Mouse (Mus musculus) intestine, embryonic 14.5 days (tissue): ENCODE data around the gene Vtcn1. TPM values are rescaled to one million over a fixed set of nuclear protein-coding genes. Genes with fewer than 3 reads are reported as not detected.
A peak's percentile ranks its signal among the peaks of the same experiment; 100 is the strongest.

ENCODE experiments used
- ATAC-seq: fragments of 200-750 bp; cut with Nextera tagmentation; replicated peaks from 2 replicates; pipeline ENCODE4 v1.8.0; 2017; ENCODE audit warnings: low read depth, moderate number of reproducible peaks, moderate TSS enrichment, moderate library complexity; ENCODE audit not compliant: low FRiP score, low TSS enrichment
- DNase-seq: peaks from one replicate; pipeline ENCODE4 v3.0.0-alpha.2; 2018; ENCODE audit warnings: low spot score
- H3K27ac ChIP-seq: fragments of 300-500 bp; sonication (generic); 2 replicates; pipeline ENCODE4 v1.5.1; 2014; ENCODE audit warnings: low read depth, mild to moderate bottlenecking, control low read depth
- H3K27me3 ChIP-seq: fragments of 300-500 bp; sonication (generic); replicated peaks from 2 replicates; pipeline ENCODE4 v1.6.1; 2014; ENCODE audit warnings: low read length, control low read depth; ENCODE audit not compliant: control insufficient read depth, insufficient read depth
- H3K36me3 ChIP-seq: fragments of 300-500 bp; sonication (generic); 2 replicates; pipeline ENCODE4 v1.6.1; 2014; ENCODE audit warnings: low read length, control low read depth; ENCODE audit not compliant: control insufficient read depth, insufficient read depth
- H3K4me1 ChIP-seq: fragments of 300-500 bp; sonication (generic); replicated peaks from 2 replicates; pipeline ENCODE4 v1.6.1; 2014; ENCODE audit warnings: low read length, control low read depth, mixed read lengths; ENCODE audit not compliant: control insufficient read depth, insufficient read depth
- H3K4me2 ChIP-seq: fragments of 300-500 bp; sonication (generic); 2 replicates; pipeline ENCODE4 v1.6.1; 2014; ENCODE audit warnings: low read length
- H3K4me3 ChIP-seq: fragments of 300-500 bp; sonication (generic); 2 replicates; pipeline ENCODE4 v1.5.1; 2014; ENCODE audit warnings: low read depth, low read length, control low read depth, mixed read lengths
- H3K9ac ChIP-seq: fragments of 300-500 bp; sonication (generic); 2 replicates; pipeline ENCODE4 v1.6.1; 2014; ENCODE audit warnings: mild to moderate bottlenecking, low read length
- H3K9me3 ChIP-seq: fragments of 300-500 bp; sonication (generic); 2 replicates; pipeline ENCODE4 v1.6.1; 2016; ENCODE audit warnings: low read length, control low read depth; ENCODE audit not compliant: control insufficient read depth
- WGBS: fragments of 180-500 bp; shearing (Covaris S2); extraction: QIAGEN DNeasy Blood & Tissue Kit; methylation state at CpG from one replicate; pipeline ENCODE4 v1.1.7; 2014; 5-methylcytosine and 5-hydroxymethylcytosine counted together
- polyA plus RNA-seq: library from polyadenylated mRNA; unstranded; fragments of >200 nt; fragmentation: Nextera tagmentation; extraction: Ambion mirVana; gene quantifications from 2 replicates; pipeline ENCODE4 v1.2.1, GENCODE M21; 2014

Gene Vtcn1
- polyA plus RNA-seq, 1 experiment from 2014 or later: 0.32 TPM

GRCm38 (mm10) chr3:100921825-100922505 is 96.7 kb downstream of the Vtcn1 start, which contains the start of gene Trim45:
Gene Trim45, plus strand, starts transcription at chr3:100922202.
- H3K9ac ChIP-seq: peak within 1 kb of the TSS; percentile 68
- WGBS: under 1% methylated on average over 39 of the region's 39 CpGs
- ATAC-seq: peak; percentile 99
- H3K36me3 ChIP-seq: 0 out of 2 replicates have a peak, but pooled peaks cover 3% of the 10 kb centered on the region
- peaks cover 19% of the 10 kb centered on the region; the same call in 1 of the 2 replicates for H3K4me1 ChIP-seq
- peak within 1 kb of the TSS; percentile 80 for H3K4me2 ChIP-seq
- peak within 1 kb of the TSS; percentile 73 for H3K27ac ChIP-seq
- H3K27me3 ChIP-seq: no peaks in the 10 kb centered on the region
- DNase-seq: peak; percentile 99
- no peaks in the 10 kb centered on the region for H3K9me3 ChIP-seq
- H3K4me3 ChIP-seq: peak within 1 kb of the TSS; percentile 63

GRCm38 (mm10) chr3:100922506-100923375 is 97.5 kb downstream of the Vtcn1 start:
- peak overlapping the region; percentile 63 for H3K4me3 ChIP-seq
- H3K9ac ChIP-seq: peak overlapping the region; percentile 68
- peak overlapping the region; percentile 73 for H3K27ac ChIP-seq
- H3K36me3 ChIP-seq: 0 out of 2 replicates have a peak, but pooled peaks cover 4% of the 10 kb centered on the region
- ATAC-seq (peak; percentile 64), DNase-seq (no peak)
- H3K4me2 ChIP-seq: peak overlapping the region; percentile 80
- H3K27me3 ChIP-seq: no peaks in the 10 kb centered on the region
- 30% methylated on average over 28 of the region's 28 CpGs for WGBS
- H3K4me1 ChIP-seq: peaks cover 19% of the 10 kb centered on the region; the same call in 1 of the 2 replicates
- no peaks in the 10 kb centered on the region for H3K9me3 ChIP-seq

GRCm38 (mm10) chr3:100924065-100924732 is 98.9 kb downstream of the Vtcn1 start:
- Histone ChIP-seq H3K4me1 (peaks cover 19% of the 10 kb centered on the region; the same call in 1 of the 2 replicates), H3K4me3 (no peak overlapping the region), H3K36me3 (peaks cover 18% of the 10 kb centered on the region), H3K27me3 (no peaks in the 10 kb centered on the region), H3K4me2 (0 out of 2 replicates have a peak overlapping the region, but pooled peaks have one; percentile 4), H3K9me3 (no peaks in the 10 kb centered on the region), H3K9ac (no peak overlapping the region), H3K27ac (no peak overlapping the region)
- DNase-seq (no peak), ATAC-seq (no peak)
- 73% methylated on average over 6 of the region's 6 CpGs for WGBS

GRCm38 (mm10) chr3:100925176-100925575 is 99.9 kb downstream of the Vtcn1 start:
- DNase-seq (no peak), ATAC-seq (no peak)
- H3K4me3 ChIP-seq: no peak overlapping the region
- peaks cover 27% of the 10 kb centered on the region for H3K36me3 ChIP-seq
- no peaks in the 10 kb centered on the region for H3K9me3 ChIP-seq
- H3K4me1 ChIP-seq: peaks cover 19% of the 10 kb centered on the region; the same call in 1 of the 2 replicates
- H3K9ac ChIP-seq: no peak overlapping the region
- H3K4me2 ChIP-seq: no peak overlapping the region
- no peaks in the 10 kb centered on the region for H3K27me3 ChIP-seq
- WGBS: 81% methylated on average over 16 of the region's 16 CpGs
- no peak overlapping the region for H3K27ac ChIP-seq

- peaks cover 66% of the 10 kb centered on the region for H3K36me3 ChIP-seq
Measured at GRCm38 (mm10) chr3:100931332-100932076, 106.2 kb downstream of the Vtcn1 start.

GRCm38 (mm10) chr3:100932077-100932944 is 107.1 kb downstream of the Vtcn1 start:
- Histone ChIP-seq H3K9me3 (no peaks in the 10 kb centered on the region), H3K4me1 (no peaks in the 10 kb centered on the region), H3K27me3 (no peaks in the 10 kb centered on the region), H3K27ac (no peak overlapping the region), H3K4me3 (no peak overlapping the region), H3K36me3 (peaks cover 68% of the 10 kb centered on the region), H3K4me2 (no peak overlapping the region), H3K9ac (no peak overlapping the region)
- DNase-seq (no peak), ATAC-seq (no peak)
- WGBS: 77% methylated on average over 11 of the region's 11 CpGs

More at GRCm38 (mm10) chr3:100931332-100932076, 106.2 kb downstream of the Vtcn1 start:
- Histone ChIP-seq H3K4me3 (no peak overlapping the region), H3K4me1 (no peaks in the 10 kb centered on the region), H3K9me3 (no peaks in the 10 kb centered on the region), H3K27me3 (no peaks in the 10 kb centered on the region), H3K9ac (no peak overlapping the region), H3K4me2 (no peak overlapping the region), H3K27ac (no peak overlapping the region)
- ATAC-seq (no peak), DNase-seq (no peak)
- whole genome bisulfite sequencing: 93% methylated on average over 23 of the region's 23 CpGs

GRCm38 (mm10) chr3:100935521-100935920 is 110.3 kb downstream of the Vtcn1 start:
- H3K9me3 ChIP-seq: no peaks in the 10 kb centered on the region
- H3K36me3 ChIP-seq: peaks cover 75% of the 10 kb centered on the region
- ATAC-seq: no peak
- WGBS: 77% methylated on average over 6 of the region's 6 CpGs
- H3K27me3 ChIP-seq: no peaks in the 10 kb centered on the region
- H3K27ac ChIP-seq: no peak overlapping the region
- no peaks in the 10 kb centered on the region for H3K4me1 ChIP-seq
- no peak overlapping the region for H3K4me3 ChIP-seq
- H3K9ac ChIP-seq: no peak overlapping the region
- no peak overlapping the region for H3K4me2 ChIP-seq
- no peak for DNase-seq
